Mouse (Mus musculus) right cerebral cortex, adult 18-20 months (tissue): Measurements from ENCODE around the gene Spem2.

Experiments
- DNase-seq: peaks from one replicate; pipeline ENCODE4 v3.0.0; 2022; ENCODE audit warnings: mixed read lengths

Gene Spem2

DNA sequence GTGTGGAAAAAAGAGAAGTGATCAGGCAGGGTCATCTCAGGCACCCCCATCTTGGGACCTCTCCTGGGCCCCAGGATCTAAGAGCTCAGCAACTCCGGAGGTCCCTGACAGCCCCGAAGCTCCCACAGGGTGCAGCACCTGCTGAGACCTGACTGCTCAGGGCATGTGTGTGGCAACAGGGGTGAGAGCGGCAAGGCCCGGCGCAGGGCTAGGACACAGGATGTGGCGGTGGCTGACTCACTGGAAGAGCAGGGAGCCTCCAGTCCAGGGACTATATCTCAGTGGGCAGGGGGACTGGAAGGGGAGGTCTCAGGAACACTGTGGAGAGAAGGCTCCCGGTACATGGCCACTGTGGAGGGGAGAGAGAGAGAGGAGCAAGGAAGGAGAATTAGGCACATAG is 20.3 kb downstream of the Spem2 start:
- DNase-seq: no peak

DNA sequence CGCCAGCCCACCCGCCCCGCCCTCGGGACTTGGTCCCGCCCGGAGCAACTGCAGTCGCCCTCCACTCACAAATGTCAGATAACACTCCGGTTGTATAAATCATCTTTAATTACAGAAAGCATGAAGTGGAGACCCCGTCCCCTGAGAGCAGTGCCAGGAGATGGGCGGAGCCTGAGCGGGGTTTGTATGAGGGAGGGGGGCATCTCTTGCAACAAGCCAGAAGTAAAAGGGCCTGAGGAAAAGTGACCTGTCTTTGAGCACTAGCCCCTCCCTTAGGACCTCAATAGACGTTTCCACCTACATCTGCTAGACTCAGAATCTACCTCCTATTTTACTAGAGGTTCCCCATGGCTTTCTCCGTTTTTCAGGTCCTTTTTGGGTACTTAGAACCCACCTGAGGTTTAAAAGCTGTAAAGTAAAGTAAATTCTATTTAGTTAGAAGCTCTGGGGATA is 22.3 kb downstream of the Spem2 start:
- no peak for DNase-seq

DNA sequence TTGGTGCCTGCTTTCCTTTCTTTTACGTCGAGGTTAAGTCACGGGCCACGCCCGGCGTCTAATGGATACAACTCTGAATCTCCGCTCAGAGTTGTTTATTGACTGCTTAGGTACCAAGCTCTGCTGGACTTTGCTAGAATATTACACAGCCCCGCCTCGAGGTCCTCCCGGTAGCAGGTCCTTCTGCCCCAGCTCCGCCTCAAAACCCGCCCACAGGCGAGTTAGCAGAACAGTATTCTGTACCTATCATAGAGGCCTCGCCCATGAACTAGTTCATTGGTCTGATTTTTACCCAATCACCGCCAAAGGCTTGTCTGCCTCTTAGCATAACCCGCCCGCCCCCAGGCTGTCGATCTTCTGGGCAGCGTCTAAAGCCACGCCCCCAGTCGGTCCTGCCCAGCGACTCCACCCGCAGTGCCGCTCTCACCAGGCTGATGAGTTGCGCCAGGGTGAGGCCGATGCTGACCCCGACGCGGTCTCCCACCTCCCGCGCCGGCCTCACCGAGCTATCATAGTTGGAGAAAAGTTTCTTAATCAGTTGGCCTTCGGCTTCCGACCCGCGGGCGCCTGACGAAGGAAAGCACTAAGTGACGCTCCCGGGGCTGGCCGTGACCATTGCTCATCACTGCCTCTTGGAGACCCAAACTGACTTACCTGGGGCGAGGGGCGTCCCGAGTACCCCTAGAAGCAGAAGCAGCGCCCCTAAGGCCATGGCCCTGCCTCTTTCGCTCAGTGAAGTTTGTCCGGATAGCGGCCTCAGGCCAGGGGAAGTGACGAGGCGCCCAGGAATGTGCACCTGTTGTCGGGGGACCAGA is 22.9 kb downstream of the Spem2 start, which contains the start of gene Chrnb1:
Gene Chrnb1, minus strand, starts transcription at position 776 of the 815 bp plus-strand sequence.
- peak; percentile 94 for DNase-seq

DNA sequence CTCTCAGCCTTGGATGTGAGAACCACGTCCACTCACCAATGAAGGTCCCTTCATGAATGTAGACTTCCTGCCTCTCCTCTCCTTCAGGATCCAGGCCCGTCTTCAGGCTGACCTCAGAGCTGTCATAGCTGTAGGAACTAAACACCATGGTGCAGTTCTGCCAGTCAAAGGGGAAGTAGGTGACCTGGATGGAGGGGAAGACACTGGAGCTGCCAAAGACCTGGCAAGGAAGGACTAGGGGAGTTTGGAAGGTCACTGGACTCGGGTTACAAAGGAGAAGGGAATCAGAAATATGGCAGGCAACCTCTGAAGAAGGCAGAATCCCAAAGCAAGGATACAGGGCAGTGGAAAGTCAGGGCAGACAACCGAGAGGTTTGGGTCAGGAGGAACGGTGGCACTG is 24.8 kb downstream of the Spem2 start:
- DNase-seq: no peak

DNA sequence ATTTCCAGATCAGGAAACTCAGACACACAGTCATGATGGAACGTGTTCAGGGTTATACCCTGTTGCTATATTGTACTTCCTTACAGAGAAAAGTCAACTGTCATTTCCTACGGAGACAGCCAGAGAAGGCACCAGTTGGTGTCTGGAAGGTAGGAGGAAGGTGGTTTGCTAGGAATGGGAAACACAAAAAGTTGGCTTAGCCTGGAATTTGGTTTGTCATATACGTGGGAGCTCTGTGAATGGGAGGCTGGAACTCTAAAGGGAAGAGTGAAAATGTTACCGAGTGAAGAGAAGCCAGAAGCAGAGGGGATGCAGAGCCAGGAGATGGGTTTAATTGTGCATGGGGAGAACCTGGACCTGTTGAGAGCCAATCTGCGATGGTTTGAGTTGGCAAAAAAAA is 26.8 kb downstream of the Spem2 start:
- no peak for DNase-seq

DNA sequence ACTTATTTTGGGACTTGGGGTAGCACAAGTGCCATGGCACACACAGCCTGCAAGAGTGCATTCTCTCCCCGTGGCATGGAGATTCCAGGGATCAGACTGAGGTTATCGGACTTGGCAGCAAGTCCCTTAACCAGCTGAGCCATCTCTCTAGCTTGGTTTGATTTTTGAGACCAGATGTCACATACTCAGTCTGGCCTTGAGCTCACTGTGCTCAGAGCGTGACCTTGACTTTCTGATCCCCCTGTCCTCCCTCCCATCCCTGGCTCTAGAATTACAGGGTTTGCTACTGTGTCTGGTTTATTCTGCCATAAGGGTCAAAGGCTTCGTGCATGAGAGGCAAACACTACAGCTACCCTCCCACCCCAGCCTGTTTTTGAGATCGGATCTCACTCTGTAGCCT is 28.8 kb downstream of the Spem2 start:
- DNase-seq: no peak

DNA sequence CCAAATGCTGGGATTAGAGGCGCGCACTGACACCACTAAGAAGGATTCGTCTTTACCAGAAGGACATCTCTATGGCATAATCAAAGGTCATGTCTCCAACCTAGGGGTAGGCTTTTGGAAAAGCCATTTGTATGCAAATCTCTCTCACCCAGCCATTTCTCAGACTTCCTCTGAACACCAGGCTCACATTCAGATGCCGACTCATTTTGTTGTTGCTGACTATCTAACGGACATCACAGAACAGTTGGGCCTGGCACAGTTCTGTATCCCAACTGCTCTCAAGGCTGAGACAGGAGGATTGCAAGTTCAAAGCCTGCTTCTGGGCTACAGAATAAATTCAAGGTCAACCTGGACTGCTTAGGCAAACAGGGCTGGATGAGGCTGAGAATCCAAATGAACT is 31.0 kb downstream of the Spem2 start:
- DNase-seq: no peak

DNA sequence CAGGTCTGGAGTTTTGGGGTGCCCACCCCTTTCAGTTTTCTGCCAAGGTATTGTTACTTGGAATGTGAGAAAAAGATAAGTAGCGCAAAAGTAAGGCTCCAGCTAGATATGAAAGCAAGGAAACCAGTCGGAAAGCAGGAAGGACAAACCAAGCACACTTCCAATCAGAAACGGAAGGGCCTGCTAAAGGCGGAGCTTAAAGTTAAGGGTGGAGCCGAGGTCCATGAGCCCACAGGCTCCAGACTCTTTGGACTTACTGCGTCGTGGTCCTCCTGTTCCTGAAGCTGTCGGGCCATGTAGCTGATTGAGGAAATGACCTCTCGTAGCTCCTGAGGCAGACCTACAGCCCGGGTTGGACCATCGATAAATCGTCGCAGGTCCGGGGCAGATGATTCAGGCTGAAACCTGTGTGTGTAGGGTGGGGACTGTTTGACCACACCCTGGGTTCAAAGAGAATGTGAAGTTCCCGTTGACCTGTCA is 33.4 kb downstream of the Spem2 start:
- DNase-seq: no peak

DNA sequence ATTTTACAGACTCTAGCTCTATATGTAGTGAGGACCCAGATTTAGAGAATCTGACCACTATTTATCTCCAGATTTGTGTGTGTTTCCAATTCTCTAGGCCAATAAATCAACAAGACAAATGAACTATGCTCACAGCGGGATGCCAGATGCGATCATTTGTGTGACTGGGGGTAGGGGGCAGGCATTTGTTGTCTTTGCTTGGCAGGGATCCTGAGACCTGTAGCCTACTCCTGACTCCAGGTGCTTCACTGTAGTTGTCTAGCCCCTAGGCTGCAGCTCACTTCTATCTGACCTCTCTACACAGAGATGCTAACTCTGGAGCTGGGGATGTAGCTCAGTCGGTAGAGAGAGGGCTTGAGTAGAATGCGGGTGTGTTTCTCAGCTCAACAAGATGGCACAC is 36.4 kb downstream of the Spem2 start:
- no peak for DNase-seq

DNA sequence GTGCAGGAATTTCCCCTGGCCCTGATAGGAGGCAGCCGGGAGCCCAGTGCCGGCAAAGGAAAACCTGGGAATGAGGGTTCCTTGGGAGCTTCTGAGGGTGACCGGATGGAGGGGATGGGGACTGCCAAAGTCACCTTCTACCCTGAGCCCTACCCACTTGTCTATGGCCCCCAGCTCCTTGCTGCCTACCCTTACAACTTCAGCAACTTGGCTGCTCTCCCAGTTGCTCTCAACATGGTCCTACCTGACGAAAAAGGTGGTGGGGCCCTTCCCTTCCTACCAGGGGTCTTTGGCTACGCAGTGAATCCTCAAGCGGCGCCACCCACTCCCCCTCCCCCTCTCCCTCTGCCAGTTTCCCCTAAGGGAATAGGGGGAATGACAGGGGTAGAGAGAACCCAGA is 39.3 kb downstream of the Spem2 start:
- no peak for DNase-seq

DNA sequence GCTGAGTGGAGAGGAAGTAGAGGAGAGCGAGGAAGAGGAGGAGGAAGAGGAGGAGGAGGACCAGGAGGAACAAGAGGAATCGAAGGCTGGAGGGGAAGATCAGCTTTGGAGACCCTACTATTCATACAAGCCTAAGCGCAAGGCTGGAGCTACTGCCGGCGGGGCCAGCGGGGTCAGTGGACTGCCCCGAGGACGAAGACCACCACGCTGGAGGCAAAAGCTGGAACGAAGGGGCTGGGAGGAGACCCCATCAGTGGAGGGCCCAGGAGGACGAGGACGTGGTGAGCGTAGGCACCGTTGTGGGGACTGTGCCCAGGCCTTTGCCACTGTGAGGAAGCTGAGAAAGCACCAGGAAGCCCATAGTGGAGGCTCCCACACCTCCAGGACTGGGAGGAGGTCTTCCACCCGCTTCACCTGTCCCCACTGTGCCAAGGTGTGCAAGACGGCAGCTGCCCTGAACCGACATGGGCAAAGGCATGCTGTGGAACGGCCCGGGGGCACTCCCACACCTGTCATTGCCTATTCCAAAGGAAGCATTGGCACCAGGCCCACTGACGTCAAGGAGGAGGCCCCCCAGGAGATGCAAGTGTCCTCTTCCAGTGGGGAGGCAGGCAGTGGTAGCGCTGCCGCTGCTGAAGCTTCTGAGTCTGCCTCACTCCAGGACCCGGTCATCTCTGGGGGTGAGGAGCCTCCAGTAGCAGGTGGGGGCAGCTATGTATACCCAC is 39.8 kb downstream of the Spem2 start:
- DNase-seq: no peak

DNA sequence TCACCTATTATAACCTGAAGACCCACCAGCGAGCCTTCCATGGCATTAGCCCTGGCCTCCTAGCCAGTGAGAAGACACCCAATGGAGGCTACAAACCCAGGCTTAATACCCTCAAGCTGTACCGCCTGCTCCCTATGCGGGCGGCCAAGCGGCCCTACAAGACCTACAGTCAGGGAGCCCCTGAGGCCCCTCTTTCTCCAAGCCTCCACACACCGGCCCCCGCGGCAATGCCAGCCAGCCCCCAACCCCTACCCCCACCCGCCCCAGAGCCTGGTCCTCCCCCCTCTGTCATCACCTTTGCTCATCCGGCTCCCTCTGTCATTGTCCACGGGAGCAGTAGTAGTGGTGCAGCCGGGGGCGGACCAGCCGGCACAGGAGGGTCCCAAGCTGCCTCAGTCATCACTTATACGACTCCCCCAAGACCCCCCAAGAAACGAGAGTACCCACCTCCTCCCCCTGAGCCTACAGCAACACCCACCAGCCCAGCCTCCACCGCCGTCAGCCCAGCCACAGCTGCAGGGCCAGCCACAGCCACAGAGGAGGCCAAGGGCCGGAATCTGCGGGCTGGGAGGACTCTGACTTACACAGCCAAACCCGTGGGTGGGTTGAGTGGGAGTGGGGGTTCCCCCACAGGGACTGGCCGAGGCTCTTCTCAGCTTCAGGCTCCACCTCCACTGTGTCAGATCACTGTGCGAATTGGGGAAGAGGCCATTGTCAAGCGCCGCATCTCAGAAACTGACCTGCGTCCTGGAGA is 40.6 kb downstream of the Spem2 start:
- DNase-seq: no peak

DNA sequence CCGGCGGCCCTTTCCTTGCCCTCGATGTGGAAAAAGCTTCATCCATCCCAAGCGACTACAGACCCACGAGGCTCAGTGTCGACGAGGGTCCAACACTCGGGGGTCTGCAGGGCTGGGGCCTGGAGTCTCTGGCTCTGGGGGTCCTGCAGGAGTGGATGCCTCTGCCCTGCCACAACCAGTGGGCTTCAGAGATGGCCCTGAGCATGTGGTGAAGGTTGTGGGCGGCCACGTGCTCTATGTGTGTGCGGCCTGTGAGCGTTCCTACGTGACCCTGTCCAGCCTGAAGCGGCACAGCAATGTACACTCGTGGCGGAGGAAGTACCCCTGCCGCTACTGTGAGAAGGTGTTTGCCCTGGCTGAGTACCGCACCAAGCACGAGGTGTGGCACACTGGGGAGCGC is 41.8 kb downstream of the Spem2 start:
- DNase-seq: no peak

DNA sequence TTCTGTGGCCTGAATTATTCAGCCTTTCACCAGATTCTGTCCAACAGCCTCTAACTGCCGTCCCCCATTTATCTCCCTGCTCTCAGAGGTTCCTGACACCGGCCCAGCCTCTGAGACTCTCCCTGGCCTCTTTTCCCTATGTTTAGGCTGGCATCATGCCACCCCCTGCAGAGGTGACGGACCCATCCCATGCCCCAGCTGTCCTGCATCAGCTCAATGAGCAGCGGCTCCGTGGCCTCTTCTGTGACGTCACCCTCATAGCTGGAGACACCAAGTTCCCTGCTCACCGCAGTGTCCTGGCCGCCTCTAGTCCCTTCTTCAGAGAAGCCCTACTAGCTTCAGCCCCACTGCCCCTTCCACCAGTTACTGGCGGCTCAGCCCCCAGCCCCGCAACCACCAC is 42.5 kb downstream of the Spem2 start:
- DNase-seq: no peak

DNA sequence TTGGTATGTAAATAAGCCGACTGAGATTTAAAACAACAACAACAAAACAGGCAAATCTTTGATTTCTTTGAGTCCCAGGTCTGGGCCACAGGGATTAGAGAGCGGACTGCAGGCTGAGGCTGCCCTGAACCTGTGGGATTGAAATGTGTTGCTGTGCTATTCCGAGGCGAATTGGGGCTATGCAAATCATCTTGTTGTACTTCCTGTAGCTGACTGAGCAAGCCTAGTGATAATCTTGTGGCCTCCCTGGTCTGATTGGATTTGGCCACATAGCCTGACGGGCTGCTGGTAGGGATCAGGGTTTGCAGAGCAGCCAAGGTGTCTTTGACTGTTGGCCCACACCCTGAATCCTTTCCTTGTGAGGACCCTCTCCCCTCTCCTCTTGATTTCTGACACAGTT is 43.3 kb downstream of the Spem2 start:
- no peak for DNase-seq

DNA sequence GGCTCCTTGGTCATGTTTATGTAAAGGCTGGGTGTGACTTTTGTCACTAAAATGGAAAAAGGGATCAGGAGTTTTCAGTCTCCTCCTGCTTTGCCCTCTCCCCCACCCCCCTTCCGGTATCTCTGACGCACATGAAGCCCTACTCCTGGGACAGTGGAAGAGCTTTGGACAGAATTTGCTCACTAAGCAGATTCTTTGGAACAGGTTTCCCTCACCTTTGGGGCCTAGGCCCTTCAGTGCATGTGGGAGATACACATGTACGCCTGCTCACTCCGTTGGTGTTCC is 50.7 kb downstream of the Spem2 start:
- DNase-seq: no peak

DNA sequence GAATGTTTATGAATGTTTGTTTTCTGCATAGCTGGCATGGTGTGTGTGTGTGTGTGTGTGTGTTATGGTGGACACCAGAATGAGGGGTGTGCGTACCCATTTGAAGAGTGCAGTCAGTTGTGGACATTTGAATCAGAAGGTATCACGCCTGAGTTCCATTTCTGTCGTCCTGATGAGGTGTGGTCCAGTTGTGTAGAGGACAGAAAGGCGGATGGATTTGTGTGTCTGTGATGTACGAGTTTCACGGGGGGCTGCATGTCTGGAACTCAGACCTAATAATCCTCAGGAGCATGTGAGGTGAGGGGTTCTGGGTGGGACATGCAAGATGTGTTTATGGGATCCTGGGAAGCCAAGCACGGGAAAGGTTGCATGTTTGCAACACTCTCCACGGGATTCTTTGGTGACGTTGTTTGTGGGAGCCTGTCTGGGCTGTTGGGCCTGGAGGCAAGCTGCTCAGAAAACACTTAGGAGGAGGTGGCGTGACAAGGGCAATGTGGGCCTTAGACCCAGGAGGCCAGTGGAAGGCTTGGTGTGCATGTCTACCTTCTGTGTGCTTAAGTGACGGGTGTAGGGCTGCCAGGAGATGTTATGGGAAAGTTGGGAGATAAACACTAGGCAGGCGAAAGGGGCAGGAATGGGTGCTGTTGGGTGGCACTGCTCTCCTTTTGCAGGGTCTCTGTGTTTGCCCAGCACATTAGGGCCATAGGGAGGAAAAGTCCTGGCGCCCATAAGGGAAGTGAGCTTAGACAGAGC is 51.2 kb downstream of the Spem2 start:
- no peak for DNase-seq
